Mouse (Mus musculus) lung, adult 2 months (tissue): ENCODE measurements around the gene Atp2a2.

Experiments
- CTCF ChIP-seq: fragments of 200-500 bp; IDR thresholded peaks from 2 replicates; pipeline ENCODE4 v1.5.1; 2011; ENCODE audit warnings: mild to moderate bottlenecking, low read length, control low read depth; ENCODE audit not compliant: insufficient read depth
- POLR2A ChIP-seq: fragments of 200-500 bp; IDR thresholded peaks from 2 replicates; pipeline ENCODE4 v1.6.1; 2011; ENCODE audit warnings: low read depth, mild to moderate bottlenecking, control low read depth, low read length, borderline replicate concordance; ENCODE audit errors: extremely low read depth

- TF ChIP-seq POLR2A, result no peak
- TF ChIP-seq CTCF, result no peak
Observed at GRCm38 (mm10) chr5:122445051-122445610, 56.9 kb downstream of the Atp2a2 start.
